Mouse (Mus musculus): ENCODE results near the gene Gm21981.

The Gm21981 gene

GRCm38 (mm10) chr17:47704692-47705091 is 10.4 kb upstream of the Gm21981 start:
- in situ Hi-C loops (cut with MboI; ENCODE audit: unreplicated experiment in 2 of 2) = no loop called here

GRCm38 (mm10) chr17:47703556-47703955 is 9.3 kb upstream of the Gm21981 start:
- in situ Hi-C loops (cut with MboI; ENCODE audit: unreplicated experiment in 2 of 2) = no loop called here

- in situ Hi-C loops (cut with MboI; ENCODE audit: unreplicated experiment in 2 of 2) = no loop called here
These were observed 8.5 kb upstream of the Gm21981 start for GRCm38 (mm10) chr17:47702548-47703345.

GRCm38 (mm10) chr17:47701793-47702192 is 7.5 kb upstream of the Gm21981 start:
- in situ Hi-C loops (cut with MboI; ENCODE audit: unreplicated experiment in 2 of 2) = no loop called here

GRCm38 (mm10) chr17:47699055-47699454 is 4.8 kb upstream of the Gm21981 start:
- in situ Hi-C loops (cut with MboI; ENCODE audit: unreplicated experiment in 2 of 2) = loop anchor here (5.0 to 25.0 kb wide), 3 partner anchors 304 to 687 kb away; partner anchors contain the start of genes Mrps10 (in 1 of the 2) and Ubr2 (in 1 of the 2)

- in situ Hi-C loops (cut with MboI; ENCODE audit: unreplicated experiment in 2 of 2) = loop anchor here (5.0 to 25.0 kb wide), 3 partner anchors 303 to 686 kb away; partner anchors contain the start of genes Mrps10 (in 1 of the 2) and Ubr2 (in 1 of the 2)
These were observed 3.9 kb upstream of the Gm21981 start for GRCm38 (mm10) chr17:47698156-47698555.

GRCm38 (mm10) chr17:47695337-47695710 is 1.1 kb upstream of the Gm21981 start:
- in situ Hi-C loops (cut with MboI; ENCODE audit: unreplicated experiment in 2 of 2) = loop anchor here (5.0 to 25.0 kb wide), 3 partner anchors 301 to 683 kb away; partner anchors contain the start of genes Mrps10 (in 1 of the 2) and Ubr2 (in 1 of the 2)

GRCm38 (mm10) chr17:47694503-47695336 is 465 bp upstream of the Gm21981 start, which contains the start of gene Prickle4:
TSS of gene Prickle4 (minus strand) at chr17:47694736.
- in situ Hi-C loops (cut with MboI; ENCODE audit: unreplicated experiment in 2 of 2) = loop anchor here (5.0 to 25.0 kb wide), 6 partner anchors 82 to 682 kb away; partner anchors contain the start of genes Mrps10 (in 2 of the 2), Bysl (in 1 of the 2), Ccnd3 (in 1 of the 2) and Gm20517 (in 1 of the 2)

GRCm38 (mm10) chr17:47693671-47694441 is 399 bp downstream of the Gm21981 start:
- in situ Hi-C loops (cut with MboI; ENCODE audit: unreplicated experiment in 2 of 2) = loop anchor here (5.0 to 25.0 kb wide), 6 partner anchors 82 to 682 kb away; partner anchors contain the start of genes Bysl (in 1 of the 2), Ccnd3 (in 1 of the 2), Gm20517 (in 1 of the 2) and Med20 (in 1 of the 2)

- in situ Hi-C loops (cut with MboI; ENCODE audit: unreplicated experiment in 2 of 2) = loop anchor here (5.0 to 25.0 kb wide), 6 partner anchors 79 to 679 kb away; partner anchors contain the start of genes Bysl (in 1 of the 2), Ccnd3 (in 1 of the 2), Gm20517 (in 1 of the 2) and Med20 (in 1 of the 2)
These were observed 2.6 kb downstream of the Gm21981 start for GRCm38 (mm10) chr17:47691650-47692049.

- in situ Hi-C loops (cut with MboI; ENCODE audit: unreplicated experiment in 2 of 2) = loop anchor here (5.0 to 25.0 kb wide), 8 partner anchors 55 to 678 kb away; partner anchors contain the start of genes Bysl (in 2 of the 2), Ccnd3 (in 2 of the 2), Gm20517 (in 2 of the 2) and Med20 (in 2 of the 2)
These were observed 4.4 kb downstream of the Gm21981 start for GRCm38 (mm10) chr17:47689894-47690293.

- in situ Hi-C loops (cut with MboI; ENCODE audit: unreplicated experiment in 2 of 2) = loop anchor here (5.0 to 25.0 kb wide), 4 partner anchors 54 to 677 kb away; partner anchors contain the start of genes Bysl (in 1 of the 2), Ccnd3 (in 1 of the 2), Gm20517 (in 1 of the 2) and Med20 (in 1 of the 2)
These were observed 5.4 kb downstream of the Gm21981 start, which contains the start of gene Frs3 for GRCm38 (mm10) chr17:47688608-47689575. TSS of gene Frs3 (plus strand) at chr17:47689030.

- in situ Hi-C loops (cut with MboI; ENCODE audit: unreplicated experiment in 2 of 2) = loop anchor here (5.0 to 25.0 kb wide), 4 partner anchors 53 to 676 kb away; partner anchors contain the start of genes Bysl (in 1 of the 2), Ccnd3 (in 1 of the 2), Gm20517 (in 1 of the 2) and Med20 (in 1 of the 2)
These were observed 6.0 kb downstream of the Gm21981 start, which contains the start of gene Tomm6 for GRCm38 (mm10) chr17:47688344-47688607. TSS of gene Tomm6 (minus strand) at chr17:47688386.

GRCm38 (mm10) chr17:47687409-47688343 is 6.6 kb downstream of the Gm21981 start:
- in situ Hi-C loops (cut with MboI; ENCODE audit: unreplicated experiment in 2 of 2) = loop anchor here (5.0 to 25.0 kb wide), 4 partner anchors 53 to 675 kb away; partner anchors contain the start of genes Bysl (in 1 of the 2), Ccnd3 (in 1 of the 2), Gm20517 (in 1 of the 2) and Med20 (in 1 of the 2)

GRCm38 (mm10) chr17:47682836-47683235 is 11.4 kb downstream of the Gm21981 start:
- in situ Hi-C loops (cut with MboI; ENCODE audit: unreplicated experiment in 2 of 2) = loop anchor here (10.0 to 25.0 kb wide), 3 partner anchors 48 to 671 kb away; partner anchors contain the start of genes Ccnd3 (in 1 of the 2), Taf8 (in 1 of the 2), Ubr2 (in 1 of the 2) and Usp49 (in 1 of the 2)

GRCm38 (mm10) chr17:47678702-47679101 is 15.6 kb downstream of the Gm21981 start:
- in situ Hi-C loops (cut with MboI; ENCODE audit: unreplicated experiment in 2 of 2) = loop anchor here in 1 of 2 experiments (25.0 kb wide), 1 partner anchor 666 kb away; the partner anchor contains the start of gene Ubr2

Data from v-Abl transformed pro-B cells (cell line).